Mouse (Mus musculus) liver, postnatal 0 days (tissue): Measurements from ENCODE around the gene Abcb8. TPM values are rescaled to one million over a fixed set of nuclear protein-coding genes. Genes with fewer than 3 reads are reported as not detected.

ENCODE experiments used
- ATAC-seq: fragments of 200-750 bp; cut with Nextera tagmentation; 2 replicates; pipeline ENCODE4 v1.8.0; 2017; ENCODE audit warnings: mild to moderate bottlenecking, moderate library complexity
- DNase-seq: peaks from one replicate; pipeline ENCODE4 v3.0.0-alpha.2; 2016
- H3K27ac ChIP-seq: fragments of 300-500 bp; sonication (generic); 2 replicates; pipeline ENCODE4 v1.5.1; 2014; ENCODE audit warnings: antibody characterized with exemption, moderate library complexity, mild to moderate bottlenecking, low read depth
- H3K27me3 ChIP-seq: fragments of 300-500 bp; sonication (generic); 2 replicates; pipeline ENCODE4 v1.6.1; 2014; ENCODE audit warnings: low read length, control low read depth, mixed read lengths; ENCODE audit not compliant: insufficient read depth
- H3K36me3 ChIP-seq: fragments of 300-500 bp; sonication (generic); replicated peaks from 2 replicates; pipeline ENCODE4 v1.6.1; 2014; ENCODE audit warnings: mild to moderate bottlenecking, control low read depth, low read length, moderate library complexity, mixed read lengths; ENCODE audit not compliant: insufficient read depth
- H3K4me1 ChIP-seq: fragments of 300-500 bp; sonication (generic); 2 replicates; pipeline ENCODE4 v1.6.1; 2014; ENCODE audit warnings: antibody characterized with exemption, mild to moderate bottlenecking, control low read depth; ENCODE audit not compliant: insufficient read depth
- H3K4me2 ChIP-seq: fragments of 300-500 bp; sonication (generic); 2 replicates; pipeline ENCODE4 v1.6.1; 2014; ENCODE audit warnings: low read depth, mild to moderate bottlenecking, low read length, moderate library complexity, mixed read lengths
- H3K4me3 ChIP-seq: fragments of 300-500 bp; sonication (generic); 2 replicates; pipeline ENCODE4 v1.5.1; 2014; ENCODE audit warnings: low read depth, low read length
- H3K9ac ChIP-seq: fragments of 300-500 bp; sonication (generic); replicated peaks from 2 replicates; pipeline ENCODE4 v1.6.1; 2014; ENCODE audit warnings: mild to moderate bottlenecking, moderate library complexity
- H3K9me3 ChIP-seq: fragments of 300-500 bp; sonication (generic); 2 replicates; pipeline ENCODE4 v1.6.1; 2016; ENCODE audit warnings: mild to moderate bottlenecking, control low read depth, low read length, mixed read lengths
- CTCF ChIP-seq: sonication (generic); IDR thresholded peaks from 2 replicates; pipeline ENCODE4 v1.5.1; 2016; ENCODE audit warnings: antibody characterized with exemption, low read depth
- EP300 ChIP-seq: IDR thresholded peaks from 2 replicates; pipeline ENCODE4 v1.6.1; 2016; ENCODE audit warnings: antibody characterized with exemption, low read depth, mild to moderate bottlenecking
- WGBS: fragments of 180-500 bp; shearing (Covaris S2); extraction: QIAGEN DNeasy Blood & Tissue Kit; methylation state at CpG from one replicate; pipeline ENCODE4 v1.1.7; 2014; ENCODE audit not compliant: insufficient replicate concordance; 5-methylcytosine and 5-hydroxymethylcytosine counted together
- polyA plus RNA-seq: library from polyadenylated mRNA; unstranded; fragments of >200 nt; fragmentation: Nextera tagmentation; extraction: Ambion mirVana; gene quantifications from 2 replicates; pipeline ENCODE4 v1.2.1, GENCODE M21; 2015

The Abcb8 gene
- polyA plus RNA-seq, 1 experiment from 2014 or later: 22.3 TPM

GRCm38 (mm10) chr5:24424861-24425411 is 31.5 kb downstream of the Abcb8 start:
- peak overlapping the region; percentile 65 for H3K4me3 ChIP-seq
- H3K36me3 ChIP-seq: peaks cover 15% of the 10 kb centered on the region
- peaks cover 26% of the 10 kb centered on the region for H3K4me1 ChIP-seq
- DNase-seq (peak; percentile 90), ATAC-seq (peak; percentile 56)
- H3K9ac ChIP-seq: peak overlapping the region; percentile 80
- no peak for TF ChIP-seq EP300
- no peak for TF ChIP-seq CTCF
- H3K27me3 ChIP-seq: no peaks in the 10 kb centered on the region
- H3K27ac ChIP-seq: peak overlapping the region; percentile 97
- WGBS: under 1% methylated on average over 54 of the region's 60 CpGs
- H3K9me3 ChIP-seq: no peaks in the 10 kb centered on the region
- peak overlapping the region; percentile 96 for H3K4me2 ChIP-seq

- no peak for DNase-seq
- Histone ChIP-seq H3K9ac (peak overlapping the region; percentile 80), H3K9me3 (no peaks in the 10 kb centered on the region), H3K36me3 (peaks cover 14% of the 10 kb centered on the region), H3K4me2 (peak overlapping the region; percentile 96), H3K27ac (peak overlapping the region; percentile 97), H3K4me3 (peak overlapping the region; percentile 65), H3K4me1 (peaks cover 26% of the 10 kb centered on the region), H3K27me3 (no peaks in the 10 kb centered on the region)
- WGBS: 3% methylated on average over 27 of the region's 30 CpGs
- ATAC-seq: no peak
- TF ChIP-seq CTCF (peak; percentile 42), EP300 (no peak)
These were observed 32.1 kb downstream of the Abcb8 start for GRCm38 (mm10) chr5:24425421-24426036.

GRCm38 (mm10) chr5:24426037-24426432 is 32.6 kb downstream of the Abcb8 start:
- Histone ChIP-seq H3K4me1 (peaks cover 26% of the 10 kb centered on the region), H3K27me3 (no peaks in the 10 kb centered on the region), H3K36me3 (peaks cover 13% of the 10 kb centered on the region), H3K27ac (no peak overlapping the region), H3K9ac (peak overlapping the region; percentile 80), H3K9me3 (no peaks in the 10 kb centered on the region), H3K4me2 (peak overlapping the region; percentile 96), H3K4me3 (peak overlapping the region; percentile 65)
- no peak for TF ChIP-seq CTCF
- no peak for TF ChIP-seq EP300
- WGBS: 11% methylated on average over 10 of the region's 10 CpGs
- DNase-seq (no peak), ATAC-seq (no peak)

- H3K9ac ChIP-seq: no peak overlapping the region
- peak overlapping the region; percentile 96; the same call in 1 of the 2 replicates for H3K4me2 ChIP-seq
- 19% methylated on average over 9 of the region's 9 CpGs for WGBS
- no peak overlapping the region for H3K27ac ChIP-seq
- DNase-seq: no peak
- H3K4me1 ChIP-seq: peaks cover 26% of the 10 kb centered on the region
- 0 out of 2 replicates have a peak overlapping the region, but pooled peaks have one; percentile 65 for H3K4me3 ChIP-seq
- no peaks in the 10 kb centered on the region for H3K9me3 ChIP-seq
- ATAC-seq: no peak
- no peaks in the 10 kb centered on the region for H3K27me3 ChIP-seq
- TF ChIP-seq EP300 (no peak), CTCF (no peak)
- H3K36me3 ChIP-seq: peaks cover 19% of the 10 kb centered on the region
These were observed 33.3 kb downstream of the Abcb8 start for GRCm38 (mm10) chr5:24426556-24427284.

GRCm38 (mm10) chr5:24427285-24427633 is 33.8 kb downstream of the Abcb8 start:
- no peak overlapping the region for H3K9ac ChIP-seq
- no peak for ATAC-seq
- H3K9me3 ChIP-seq: no peaks in the 10 kb centered on the region
- H3K4me3 ChIP-seq: no peak overlapping the region
- DNase-seq: no peak
- TF ChIP-seq EP300 (no peak), CTCF (no peak)
- H3K4me2 ChIP-seq: peak overlapping the region; percentile 4; the same call in 1 of the 2 replicates
- H3K27me3 ChIP-seq: no peaks in the 10 kb centered on the region
- 43% methylated on average over 12 of the region's 12 CpGs for WGBS
- peaks cover 25% of the 10 kb centered on the region for H3K36me3 ChIP-seq
- no peak overlapping the region for H3K27ac ChIP-seq
- peaks cover 26% of the 10 kb centered on the region for H3K4me1 ChIP-seq

- Histone ChIP-seq H3K4me2 (peak overlapping the region; percentile 66), H3K36me3 (peaks cover 32% of the 10 kb centered on the region), H3K27me3 (no peaks in the 10 kb centered on the region), H3K9me3 (no peaks in the 10 kb centered on the region), H3K4me1 (peaks cover 22% of the 10 kb centered on the region), H3K27ac (peak overlapping the region; percentile 58; the same call in 1 of the 2 replicates), H3K4me3 (peak overlapping the region; percentile 41), H3K9ac (no peak overlapping the region; the same call in 1 of the 2 replicates)
- peak; percentile 77 for DNase-seq
- ATAC-seq: peak; percentile 47
- WGBS: 24% methylated on average over 13 of the region's 15 CpGs
- TF ChIP-seq EP300 (no peak), CTCF (no peak)
These were observed 34.5 kb downstream of the Abcb8 start for GRCm38 (mm10) chr5:24427981-24428402.
